Mouse (Mus musculus): Measurements from ENCODE around the gene Tekt5. TPM values are rescaled to one million over a fixed set of nuclear protein-coding genes. Genes with fewer than 3 reads are reported as not detected.

Tekt5 gene
- total RNA-seq, 2 experiments from 2014 or later: 2.3 to 4.2 TPM

DNA sequence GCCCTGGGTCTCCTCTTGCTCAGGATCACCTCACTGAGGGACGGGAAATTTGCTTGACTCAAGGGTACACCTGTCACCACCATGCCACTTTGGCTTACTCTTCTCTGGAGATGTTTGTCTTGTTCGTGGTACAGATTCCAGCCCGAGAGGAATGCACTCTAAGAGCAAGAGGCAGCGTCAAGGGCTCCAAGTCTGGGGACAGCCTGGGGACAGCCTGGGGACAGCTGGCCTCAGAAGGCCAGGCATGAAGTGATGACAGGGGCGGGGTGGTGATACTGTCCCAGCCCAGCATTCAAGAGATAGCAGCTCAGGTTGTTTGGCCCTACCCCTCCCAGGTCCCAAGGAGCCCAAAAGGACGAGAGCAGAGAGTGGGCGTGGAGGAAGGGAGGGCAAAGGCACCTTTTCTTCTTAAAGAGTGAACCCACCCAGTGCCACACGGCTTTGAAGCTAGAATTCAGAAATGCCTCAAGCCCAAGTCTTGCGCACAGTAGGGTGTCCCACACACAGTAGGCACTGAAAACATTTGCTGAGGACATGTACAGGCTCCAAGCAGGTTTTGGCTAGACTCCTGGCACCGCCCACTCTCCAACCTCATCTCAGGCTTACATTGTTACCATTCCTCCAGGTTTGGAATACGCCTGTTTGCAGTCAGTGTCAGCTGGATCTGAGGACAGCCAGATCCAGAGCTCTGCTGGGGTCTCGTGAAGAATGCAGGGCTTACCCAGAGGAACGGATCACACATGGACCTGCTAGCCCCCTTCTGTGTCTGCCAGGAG lies 57.7 kb downstream of the Tekt5 start:
- DNase-seq (ENCODE audit: low spot score in 2 of 2): no peak

GRCm38 (mm10) chr16:10336454-10337421 lies 58.6 kb downstream of the Tekt5 start:
- no peak for DNase-seq (ENCODE audit: low spot score in 2 of 2)

- no peak for DNase-seq (ENCODE audit: low spot score in 2 of 2)
These were observed 59.3 kb downstream of the Tekt5 start for GRCm38 (mm10) chr16:10335953-10336352.

DNA sequence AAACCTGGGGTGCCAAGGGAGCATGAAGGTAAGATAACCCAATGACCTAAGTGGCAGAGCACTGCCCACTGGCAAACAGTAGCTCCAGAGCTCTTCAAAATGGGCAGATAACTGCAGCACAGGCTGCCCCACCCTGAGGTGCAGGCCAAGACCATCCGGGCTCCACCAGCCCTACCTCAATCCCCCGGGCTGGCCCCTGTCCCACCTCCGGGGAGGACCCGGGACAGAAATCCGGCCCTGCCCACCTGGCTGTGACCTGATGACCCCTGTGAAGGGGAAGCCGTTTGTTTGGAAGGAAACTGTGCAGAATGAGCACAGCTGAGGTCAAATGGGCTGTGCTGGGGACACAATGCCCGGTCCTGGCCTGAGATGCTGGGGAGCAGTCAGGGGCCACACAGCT lies 62.6 kb downstream of the Tekt5 start:
- no peak for DNase-seq (ENCODE audit: low spot score in 2 of 2)

- DNase-seq (ENCODE audit: low spot score in 2 of 2): no peak
These were observed 64.4 kb downstream of the Tekt5 start for GRCm38 (mm10) chr16:10330586-10331495.

GRCm38 (mm10) chr16:10327563-10328333 lies 67.5 kb downstream of the Tekt5 start:
- DNase-seq (ENCODE audit: low spot score in 2 of 2): no peak

- no peak for DNase-seq (ENCODE audit: low spot score in 2 of 2)
These were observed 75.2 kb downstream of the Tekt5 start for GRCm38 (mm10) chr16:10319914-10320569.

GRCm38 (mm10) chr16:10317197-10317544 lies 78.1 kb downstream of the Tekt5 start:
- no peak for DNase-seq (ENCODE audit: low spot score in 2 of 2)

DNA sequence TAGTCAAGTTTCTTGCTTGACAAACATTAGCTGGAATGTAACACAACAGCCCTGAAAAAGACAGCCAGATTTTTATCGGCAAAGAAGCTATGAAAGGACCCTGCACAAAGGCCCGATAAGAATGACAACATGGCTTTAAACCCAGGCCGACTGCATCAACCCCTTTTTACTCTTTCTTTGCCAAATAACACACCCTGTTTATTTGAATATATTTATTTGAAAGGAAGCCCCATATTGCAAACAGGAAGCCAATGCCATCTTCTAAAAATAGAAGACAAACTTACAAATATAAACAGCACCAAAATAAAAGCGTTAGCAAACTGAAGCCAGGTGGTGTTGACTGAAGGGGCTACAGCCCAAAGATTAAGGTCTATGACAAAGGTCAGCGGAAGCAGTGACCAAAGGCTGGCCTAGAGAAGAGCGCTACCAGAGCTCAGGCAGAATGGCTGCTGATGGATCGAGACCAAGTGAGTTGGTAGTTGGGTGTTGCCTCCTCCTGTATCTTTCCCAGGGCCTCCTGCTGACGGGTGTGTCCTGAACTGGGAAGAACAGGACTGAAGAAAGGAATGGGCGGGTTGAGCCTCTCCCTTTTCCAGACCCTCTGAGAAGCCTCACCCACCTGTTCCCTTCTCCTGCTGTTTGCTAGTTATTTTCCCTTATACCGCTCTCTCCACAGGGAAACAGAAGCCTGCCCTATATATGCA lies 78.6 kb downstream of the Tekt5 start:
- no peak for DNase-seq (ENCODE audit: low spot score in 2 of 2)

GRCm38 (mm10) chr16:10313646-10314088 lies 81.6 kb downstream of the Tekt5 start, which contains the start of gene Emp2:
TSS of gene Emp2 (minus strand) at chr16:10313968.
- no peak for DNase-seq (ENCODE audit: low spot score in 2 of 2)

- DNase-seq (ENCODE audit: low spot score in 2 of 2): no peak
These were observed 82.1 kb downstream of the Tekt5 start for GRCm38 (mm10) chr16:10313226-10313625.

DNA sequence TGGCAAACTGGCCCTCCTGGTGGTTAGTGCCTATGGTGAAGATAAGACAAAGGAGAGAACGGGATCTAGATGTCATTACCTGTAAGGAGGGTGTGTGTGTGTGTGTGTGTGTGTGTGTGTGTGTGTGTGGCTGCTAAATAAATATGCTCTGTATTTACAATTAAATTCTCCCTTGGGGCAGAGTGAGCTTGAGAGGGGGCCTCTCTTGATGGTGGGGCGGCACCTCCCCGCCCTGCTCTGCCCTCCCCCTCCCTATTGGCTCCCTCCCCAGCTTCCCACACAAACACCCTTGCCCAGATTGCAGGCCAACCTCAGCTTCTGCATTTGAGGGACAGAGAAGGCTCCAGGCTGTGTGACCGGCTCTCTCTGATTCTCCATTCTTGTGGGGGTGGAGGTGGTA lies 83.3 kb downstream of the Tekt5 start:
- DNase-seq (ENCODE audit: low spot score in 2 of 2): no peak

- no peak for DNase-seq (ENCODE audit: low spot score in 2 of 2)
These were observed 84.2 kb downstream of the Tekt5 start for GRCm38 (mm10) chr16:10311086-10311485.

DNA sequence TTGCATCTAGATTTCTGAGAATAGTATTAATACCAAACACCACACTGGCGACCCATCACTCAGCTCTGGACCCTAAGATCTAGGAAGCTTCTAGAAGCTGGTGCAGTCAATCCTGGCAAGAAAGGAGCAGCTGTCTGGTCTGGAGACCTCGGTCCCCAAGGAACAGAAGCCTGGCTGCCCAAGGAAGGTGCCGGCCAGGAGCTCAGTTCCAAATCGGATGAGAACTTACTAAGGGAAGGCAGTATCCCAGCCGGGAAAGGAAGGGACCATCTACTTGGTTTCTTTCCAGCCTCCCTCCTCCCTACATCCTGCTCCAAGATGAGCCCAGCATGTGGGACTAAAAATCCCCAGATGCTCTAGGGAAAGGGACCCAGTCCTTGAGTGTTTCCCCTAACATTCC lies 84.8 kb downstream of the Tekt5 start:
- no peak for DNase-seq (ENCODE audit: low spot score in 2 of 2)

Other genes with a start within 250 kb of the Tekt5 start
- gene Rpl39l, start 225.3 kb downstream of the Tekt5 start, total RNA-seq (2021): not detected
- gene Atf7ip2, start 202.8 kb downstream of the Tekt5 start, total RNA-seq (2021): not detected
- 10 to 100 TPM; 25.0 to 30.9 TPM for gene Emp2, start 81.5 kb downstream of the Tekt5 start, total RNA-seq (2021)
- 10 to 100 TPM; 13.4 to 14.9 TPM for gene Nubp1, start 16.5 kb upstream of the Tekt5 start, total RNA-seq (2021)
- 10 to 100 TPM; 30.4 to 32.0 TPM for gene Tvp23a, start 51.9 kb upstream of the Tekt5 start, total RNA-seq (2021)
- gene Ciita, start 84.6 kb upstream of the Tekt5 start, total RNA-seq (2021): under 1 TPM in 1 of 2 experiments, not detected in 1; 0.38 TPM
- gene Dexi, start 147.6 kb upstream of the Tekt5 start, total RNA-seq (2021): 10 to 100 TPM; 45.7 to 46.9 TPM
- gene Clec16a, start 149.8 kb upstream of the Tekt5 start, total RNA-seq (2021): 10 to 100 TPM; 72.6 to 77.5 TPM

Data from layer of hippocampus, postnatal 14 days (tissue).